Mouse (Mus musculus): ENCODE measurements around the gene Elf2.

DNA sequence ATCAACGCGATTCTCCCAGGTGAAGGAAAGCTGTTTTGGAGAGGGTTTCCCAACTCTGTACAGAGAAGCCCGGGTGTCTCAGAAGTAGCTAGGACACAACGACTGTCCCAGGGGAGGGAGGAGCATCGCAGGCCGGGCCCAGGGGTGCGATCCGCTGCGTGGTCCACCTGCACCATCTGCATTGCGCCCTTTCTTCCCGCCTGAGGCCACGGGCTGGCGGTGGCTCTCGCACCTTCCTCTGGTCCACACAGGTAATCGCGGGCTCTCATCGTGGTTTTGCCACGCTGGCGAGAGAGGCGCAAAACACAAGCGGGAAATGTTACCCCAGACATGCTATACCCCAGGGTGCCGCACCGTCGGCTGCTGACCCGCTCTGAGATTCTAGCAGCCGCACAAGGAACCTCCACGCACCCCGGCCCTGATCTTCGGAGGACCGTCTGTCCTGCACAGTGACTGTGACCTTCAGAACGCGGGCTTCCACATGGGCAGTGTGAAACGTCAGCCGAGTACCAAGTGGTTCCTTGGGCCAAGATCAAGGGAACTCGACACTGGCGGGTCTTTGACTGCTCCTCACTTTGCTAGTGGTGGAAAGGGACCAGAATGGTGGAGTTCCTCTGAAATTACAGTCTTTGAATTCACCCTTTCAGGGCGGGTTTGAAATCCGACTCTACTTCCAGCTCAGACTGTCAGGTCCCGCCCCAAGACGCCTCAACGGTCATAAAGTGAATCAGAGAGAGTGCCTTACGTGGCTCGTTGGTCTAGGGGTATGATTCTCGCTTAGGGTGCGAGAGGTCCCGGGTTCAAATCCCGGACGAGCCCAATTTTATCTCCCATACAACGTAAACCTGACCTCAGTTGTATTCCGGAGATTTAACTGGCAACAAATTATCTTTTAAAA lies 18.4 kb upstream of the Elf2 start:
- TF ChIP-seq POLR2A (IDR thresholded peaks at IDR 0.05; ENCODE audit: low read depth, low read length) (no peak), CTCF (IDR thresholded peaks at IDR 0.05; ENCODE audit: extremely low read depth, insufficient read length, insufficient replicate concordance, low read depth, low read length) (no peak)
